Mouse (Mus musculus) B cell, adult 2 months (primary cell): ENCODE data around the gene C130026I21Rik.
"Not testable (repeated sequence)": the region's sequence is repeated elsewhere in the genome, so short reads cannot be mapped to it uniquely, and the experiment has no call there.

ENCODE experiments used
- DNase-seq, 2 experiments: peaks; one replicate each; pipeline ENCODE4 v3.0.0; 2022

Gene C130026I21Rik

DNA sequence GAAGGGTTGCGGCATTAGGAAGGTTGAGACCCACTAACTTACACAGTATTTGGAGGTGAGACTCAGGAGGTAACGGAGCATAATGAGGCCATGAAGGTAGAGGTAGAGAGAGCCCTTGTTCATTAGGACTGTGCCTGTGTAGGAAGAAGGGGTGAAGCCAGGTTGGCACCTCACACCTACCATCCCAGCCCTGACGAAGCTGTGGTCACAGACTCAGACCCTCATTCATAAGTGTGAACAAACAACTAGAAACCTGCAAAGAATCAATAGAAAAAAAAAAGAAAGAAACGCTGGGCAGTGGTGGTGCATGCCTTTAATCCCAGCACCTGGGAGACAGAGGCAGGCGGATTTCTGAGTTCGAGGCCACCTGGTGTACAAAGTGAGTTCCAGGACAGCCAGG is 152.0 kb downstream of the C130026I21Rik start:
- DNase-seq, result not testable (repeated sequence)

DNA sequence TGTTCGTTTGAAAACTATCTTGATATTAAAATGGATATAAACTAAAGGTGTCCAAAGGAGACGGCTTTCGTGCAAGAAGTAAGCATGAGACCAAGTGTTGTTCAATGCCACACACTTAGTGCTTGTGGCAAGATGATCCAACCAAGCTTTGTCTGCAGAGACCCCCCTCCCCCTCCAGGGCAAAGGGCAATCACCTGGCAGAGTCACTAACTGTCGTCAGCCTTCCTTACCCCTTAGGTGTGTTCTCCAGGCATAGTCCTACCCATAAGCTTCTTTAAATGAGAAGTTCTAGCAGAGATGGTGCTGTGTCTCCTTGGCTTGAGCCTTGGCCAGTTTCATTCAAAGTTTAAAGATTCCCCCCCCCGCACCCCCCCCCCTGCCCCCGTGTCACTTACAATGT is 152.8 kb downstream of the C130026I21Rik start:
- not testable (repeated sequence) for DNase-seq

GRCm38 (mm10) chr1:85114666-85115402 is 155.5 kb downstream of the C130026I21Rik start:
- DNase-seq, result not testable (repeated sequence)

- DNase-seq, result not testable (repeated sequence)
Observed at GRCm38 (mm10) chr1:85114078-85114477, 156.3 kb downstream of the C130026I21Rik start.

DNA sequence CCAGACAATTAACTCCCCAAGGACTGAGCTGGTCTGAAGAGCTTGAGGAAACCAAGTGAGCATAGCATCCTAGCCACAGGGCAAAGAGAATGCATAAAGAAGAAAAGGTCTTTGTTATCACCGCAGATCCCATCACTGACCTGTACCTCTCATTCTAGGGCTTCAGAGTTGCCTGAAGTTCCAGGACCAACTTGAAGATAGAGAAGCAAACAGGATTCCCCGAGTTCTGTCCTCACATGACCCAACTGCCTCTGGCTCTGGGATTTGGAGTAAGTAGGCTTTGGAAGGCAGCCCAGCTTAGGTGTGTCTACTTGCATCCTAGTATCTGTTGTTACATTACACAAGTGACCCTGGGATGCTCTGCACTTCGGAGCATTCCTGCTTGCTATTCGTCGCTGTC is 157.5 kb downstream of the C130026I21Rik start:
- not testable (repeated sequence) for DNase-seq

- DNase-seq, result not testable (repeated sequence)
Observed at GRCm38 (mm10) chr1:85112266-85112665, 158.1 kb downstream of the C130026I21Rik start.

- peak; percentile 67 to 69 for DNase-seq
Observed at GRCm38 (mm10) chr1:85111572-85111971, 158.8 kb downstream of the C130026I21Rik start.

DNA sequence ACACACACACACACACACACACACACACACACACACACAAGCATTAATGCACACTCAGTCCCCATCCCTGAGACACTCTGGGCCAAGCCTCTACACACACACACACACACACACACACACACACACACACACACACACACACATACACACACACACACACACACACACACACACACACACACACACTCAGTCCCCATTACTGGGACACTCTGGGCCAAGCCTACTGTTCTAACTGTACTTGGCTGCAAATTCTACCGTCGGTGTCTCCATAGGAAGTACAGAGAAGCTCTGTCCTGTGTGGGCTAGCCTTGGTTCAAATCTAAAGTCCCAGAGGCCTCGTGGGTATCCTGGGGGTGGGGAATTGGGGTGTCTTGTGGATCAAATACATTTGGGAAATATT is 159.5 kb downstream of the C130026I21Rik start:
- DNase-seq, result not testable (repeated sequence)

- not testable (repeated sequence) for DNase-seq
Observed at GRCm38 (mm10) chr1:85109753-85110152, 160.6 kb downstream of the C130026I21Rik start, which contains the start of gene A530032D15Rik. A530032D15Rik (minus strand) TSS chr1:85109853.

DNA sequence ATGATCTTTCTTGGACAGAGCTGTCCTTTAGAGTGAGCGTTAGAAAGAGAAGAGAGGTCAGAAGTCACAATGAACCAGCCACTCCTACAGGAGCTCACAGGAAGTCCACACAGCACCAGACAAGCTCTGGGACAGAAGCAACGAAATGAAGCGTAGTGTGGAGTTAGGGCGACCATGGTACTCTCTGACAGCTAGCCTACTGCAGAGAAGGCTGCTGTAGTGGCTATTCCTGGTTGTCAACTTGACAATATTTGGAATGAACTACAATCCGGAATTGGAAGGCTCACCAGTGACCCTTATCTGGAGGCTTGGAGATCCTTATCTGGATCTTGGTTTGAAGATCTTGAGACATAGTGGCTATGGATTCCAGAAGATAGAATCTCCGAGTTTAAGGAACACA is 164.4 kb downstream of the C130026I21Rik start:
- DNase-seq, result peak; percentile 29 to 37

GRCm38 (mm10) chr1:85105336-85105735 is 165.0 kb downstream of the C130026I21Rik start:
- DNase-seq, result peak; percentile 37 to 47

GRCm38 (mm10) chr1:85101754-85102153 is 168.6 kb downstream of the C130026I21Rik start:
- peak; percentile 54 to 68 for DNase-seq

GRCm38 (mm10) chr1:85099864-85100263 is 170.5 kb downstream of the C130026I21Rik start, which contains the start of gene Gm10553:
Gm10553 (plus strand) TSS chr1:85100164.
- DNase-seq, result not testable (repeated sequence)

DNA sequence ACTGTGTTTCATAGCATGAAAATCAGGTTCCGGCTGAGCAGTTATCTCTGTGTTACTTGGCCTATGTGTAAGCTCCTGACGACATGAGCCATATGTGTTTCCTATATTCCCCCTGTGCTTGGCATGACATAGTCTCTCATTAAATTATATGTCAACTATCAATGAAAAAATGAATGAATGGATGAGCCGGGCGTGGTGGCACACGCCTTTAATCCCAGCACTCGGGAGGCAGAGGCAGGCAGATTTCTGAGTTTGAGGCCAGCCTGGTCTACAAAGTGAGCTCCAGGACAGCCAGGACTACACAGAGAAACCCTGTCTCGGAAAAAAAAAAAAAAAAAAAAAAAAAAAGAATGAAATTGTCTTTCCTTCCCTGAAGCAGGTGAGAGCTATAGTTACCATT is 171.3 kb downstream of the C130026I21Rik start:
- DNase-seq, result not testable (repeated sequence)

GRCm38 (mm10) chr1:85093011-85093572 is 177.3 kb downstream of the C130026I21Rik start:
- DNase-seq, result not testable (repeated sequence)

GRCm38 (mm10) chr1:85092169-85092568 is 178.2 kb downstream of the C130026I21Rik start:
- not testable (repeated sequence) for DNase-seq

GRCm38 (mm10) chr1:85086211-85086610 is 184.2 kb downstream of the C130026I21Rik start:
- DNase-seq, result not testable (repeated sequence)

DNA sequence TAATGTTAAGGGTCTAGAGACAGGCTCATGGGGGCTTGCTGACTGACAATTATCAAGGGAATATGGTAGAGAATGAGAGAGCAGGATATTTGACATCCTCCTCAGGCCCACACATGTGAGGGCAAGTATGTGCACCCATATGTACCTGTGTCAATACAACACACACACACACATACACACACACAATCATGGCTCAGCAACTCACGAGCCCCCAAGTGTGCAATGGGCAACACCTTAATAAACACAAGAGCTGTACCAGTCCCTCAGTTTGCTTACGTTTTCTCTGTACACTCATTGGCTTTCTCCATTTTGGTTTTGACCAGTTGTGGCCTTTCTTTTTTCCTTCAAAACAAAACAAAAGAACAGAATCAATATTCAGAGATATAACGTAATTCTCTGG is 185.6 kb downstream of the C130026I21Rik start:
- DNase-seq, result not testable (repeated sequence)

GRCm38 (mm10) chr1:85073099-85073498 is 197.3 kb downstream of the C130026I21Rik start:
- DNase-seq, result not testable (repeated sequence)

- not testable (repeated sequence) for DNase-seq
Observed at GRCm38 (mm10) chr1:85071690-85072089, 198.7 kb downstream of the C130026I21Rik start.

DNA sequence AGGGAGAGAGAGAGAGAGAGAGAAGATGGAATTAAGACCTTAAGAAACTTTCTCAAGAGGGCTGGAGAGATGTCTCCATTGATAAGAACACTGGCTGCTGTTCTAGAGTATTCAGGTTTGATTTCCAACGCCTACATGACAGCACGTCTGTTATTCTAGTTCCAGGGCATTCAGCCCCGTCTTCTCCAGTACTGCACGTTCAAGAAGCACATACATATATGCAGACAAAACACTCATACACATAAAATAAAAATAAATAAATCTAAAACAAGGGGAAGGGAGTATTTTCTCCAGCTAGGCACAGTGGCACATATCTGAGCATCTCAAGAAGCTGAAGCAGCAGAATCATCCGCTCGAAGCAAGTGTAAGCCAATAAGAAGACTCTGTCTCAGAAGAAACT is 234.6 kb downstream of the C130026I21Rik start:
- not testable (repeated sequence) for DNase-seq

GRCm38 (mm10) chr1:85034394-85034793 is 236.0 kb downstream of the C130026I21Rik start:
- not testable (repeated sequence) for DNase-seq

DNA sequence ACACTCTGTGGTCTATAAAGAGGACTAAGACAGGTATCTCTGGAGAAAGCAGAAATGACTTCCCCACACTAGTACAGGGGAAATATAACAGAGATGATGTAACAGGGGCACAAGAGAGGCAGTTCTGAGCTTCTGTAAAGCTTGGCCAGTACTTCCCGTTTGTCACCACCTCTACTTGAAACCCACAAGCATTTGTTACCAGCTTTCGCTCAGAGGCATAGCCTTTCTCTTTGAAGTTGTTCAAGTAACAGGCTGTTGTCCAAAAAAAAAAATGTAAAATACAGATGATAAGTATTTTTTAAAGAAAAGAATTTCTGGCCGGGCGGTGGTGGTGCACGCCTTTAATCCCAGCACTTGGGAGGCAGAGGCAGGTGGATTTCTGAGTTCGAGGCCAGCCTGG is 236.8 kb downstream of the C130026I21Rik start:
- not testable (repeated sequence) for DNase-seq

- DNase-seq, result not testable (repeated sequence)
Observed at GRCm38 (mm10) chr1:85030211-85030610, 240.2 kb downstream of the C130026I21Rik start.
